Mouse (Mus musculus): ENCODE results near the gene Galnt11. TPM values are rescaled to one million over a fixed set of nuclear protein-coding genes. Genes with fewer than 3 reads are reported as not detected.
A peak's percentile ranks its signal among the peaks of the same experiment; 100 is the strongest.
"Not testable (repeated sequence)": the region's sequence is repeated elsewhere in the genome, so short reads cannot be mapped to it uniquely, and the experiment has no call there.

Gene Galnt11
- polyA plus RNA-seq (2015; fragmentation: Nextera tagmentation; extraction: Ambion mirVana): 10.7 and 14.0 TPM in 2 replicates

GRCm38 (mm10) chr5:25221604-25222003, at the start of gene Galnt11:
Galnt11 (plus strand) TSS chr5:25221904.
- peaks cover 30% of the 10 kb centered on the region for H3K27me3 ChIP-seq
- H3K4me2 ChIP-seq: peak within 1 kb of the TSS; percentile 71
- no peaks in the 10 kb centered on the region for H3K9me3 ChIP-seq (replicated peaks)
- no peaks in the 10 kb centered on the region for H3K36me3 ChIP-seq (replicated peaks)
- H3K27ac ChIP-seq (replicated peaks): peak within 1 kb of the TSS; percentile 61; the same call in 1 of the 2 replicates
- peak within 1 kb of the TSS; percentile 62 for H3K4me3 ChIP-seq (replicated peaks)
- peak within 1 kb of the TSS; percentile 54 for H3K9ac ChIP-seq
- no peak for ATAC-seq (ENCODE audit: insufficient read depth)
- 58% methylated on average over 3 of the region's 3 CpGs for WGBS (ENCODE audit: insufficient replicate concordance)
- 0 out of 2 replicates have a peak, but pooled peaks cover 4% of the 10 kb centered on the region for H3K4me1 ChIP-seq (replicated peaks)

DNA sequence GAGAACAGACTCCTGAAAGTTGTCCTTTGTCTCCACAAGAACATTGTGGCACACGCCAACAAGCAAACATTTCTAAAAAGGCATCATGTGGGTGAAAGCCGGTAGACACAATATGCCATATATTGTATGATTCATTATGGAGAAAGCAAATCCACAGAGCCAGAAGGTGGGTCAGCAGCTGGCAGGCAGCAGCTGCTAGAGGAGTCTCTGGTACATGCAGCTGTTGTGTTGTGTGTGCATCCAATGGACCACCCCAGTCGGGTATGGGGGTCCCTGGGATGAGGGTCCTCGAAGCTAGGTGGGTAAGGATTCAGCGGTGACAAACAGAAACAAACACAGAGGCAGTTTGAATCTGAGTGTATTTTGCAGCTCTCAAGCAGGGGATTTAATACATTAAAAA, 43.8 kb upstream of the Galnt11 start:
- H3K4me3 ChIP-seq (replicated peaks); H3K27me3 ChIP-seq; H3K4me2 ChIP-seq; H3K36me3 ChIP-seq (replicated peaks); H3K4me1 ChIP-seq (replicated peaks); H3K9me3 ChIP-seq (replicated peaks); H3K27ac ChIP-seq (replicated peaks); ATAC-seq (ENCODE audit: insufficient read depth); H3K9ac ChIP-seq: not testable (repeated sequence)
- 68% methylated on average over 5 of the region's 5 CpGs for WGBS (ENCODE audit: insufficient replicate concordance)

DNA sequence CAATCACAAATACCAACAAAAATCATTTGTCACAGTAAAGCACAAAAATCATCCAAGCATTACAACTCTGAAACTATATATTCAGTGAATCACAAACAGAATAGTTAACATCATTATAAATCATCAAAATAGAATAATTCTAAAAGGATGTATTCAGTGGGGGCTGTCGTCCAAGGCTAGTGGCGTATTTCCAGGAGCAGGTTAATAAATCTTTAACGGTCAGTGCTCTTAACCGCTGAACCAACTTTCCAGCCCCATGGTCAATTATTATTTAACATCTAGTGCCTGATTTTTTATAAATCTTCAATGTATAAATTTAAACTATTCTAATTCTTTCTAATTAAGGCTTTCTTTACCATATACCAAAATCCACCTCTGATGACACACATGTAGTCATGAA, 43.2 kb upstream of the Galnt11 start:
- H3K9me3 ChIP-seq (replicated peaks); H3K4me3 ChIP-seq (replicated peaks); H3K4me2 ChIP-seq; ATAC-seq (ENCODE audit: insufficient read depth); H3K4me1 ChIP-seq (replicated peaks); H3K27ac ChIP-seq (replicated peaks); H3K27me3 ChIP-seq; H3K36me3 ChIP-seq (replicated peaks); H3K9ac ChIP-seq: not testable (repeated sequence)
- WGBS (ENCODE audit: insufficient replicate concordance): 87% methylated on average over 4 of the region's 4 CpGs

DNA sequence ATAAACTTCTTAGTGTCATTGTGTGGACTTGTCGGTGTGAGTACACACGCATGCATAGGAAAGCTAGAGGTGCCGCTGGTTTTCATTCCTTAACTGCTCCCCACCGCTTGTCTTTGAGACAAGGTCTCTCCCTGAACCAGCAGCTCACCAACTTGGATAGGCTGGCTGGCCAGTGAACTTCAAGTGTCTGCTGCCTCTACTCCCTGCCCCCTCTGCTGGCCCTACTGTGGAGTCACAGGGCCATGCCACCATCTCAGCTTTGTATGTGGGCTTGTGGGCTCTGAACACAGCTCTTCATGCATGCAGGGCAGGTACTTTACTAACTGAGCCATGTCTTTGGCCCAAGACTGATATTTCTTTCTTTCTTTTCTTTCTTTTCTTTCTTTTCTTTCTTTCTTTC, 42.4 kb upstream of the Galnt11 start:
- Histone ChIP-seq H3K27me3 (no peaks in the 10 kb centered on the region), H3K36me3 (replicated peaks) (no peaks in the 10 kb centered on the region), H3K27ac (replicated peaks) (no peak overlapping the region), H3K4me3 (replicated peaks) (no peak overlapping the region), H3K4me2 (no peak overlapping the region), H3K9me3 (replicated peaks) (no peaks in the 10 kb centered on the region), H3K4me1 (replicated peaks) (no peaks in the 10 kb centered on the region), H3K9ac (no peak overlapping the region)
- 82% methylated on average over 4 of the region's 4 CpGs for WGBS (ENCODE audit: insufficient replicate concordance)
- ATAC-seq (ENCODE audit: insufficient read depth): no peak

DNA sequence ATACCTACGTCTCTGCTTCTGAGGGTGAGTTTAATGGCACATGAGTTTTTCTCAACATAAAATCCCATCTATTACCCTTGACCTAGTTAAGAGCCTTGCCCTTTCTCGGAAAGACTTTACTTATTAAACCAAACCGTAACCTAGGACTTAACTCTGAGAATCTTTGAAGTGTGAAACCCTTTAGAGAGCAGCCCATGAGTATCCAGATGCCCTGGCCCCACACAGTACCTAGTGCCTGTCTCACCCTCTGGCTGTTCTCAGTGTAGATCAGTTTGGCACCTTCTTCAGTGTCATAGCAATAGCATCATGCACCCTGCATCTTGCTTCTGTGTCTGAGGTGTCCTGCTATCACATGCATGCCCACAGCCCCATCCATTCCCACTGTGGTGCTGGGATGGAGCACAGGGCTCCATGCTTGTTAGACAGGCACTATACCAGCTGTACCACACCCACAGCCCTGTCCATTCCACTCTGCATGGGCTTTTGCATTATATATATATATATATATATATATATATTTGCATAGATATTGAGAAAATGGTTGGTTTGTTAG, 41.7 kb upstream of the Galnt11 start:
- Histone ChIP-seq H3K4me3 (replicated peaks) (no peak overlapping the region), H3K27ac (replicated peaks) (no peak overlapping the region), H3K9me3 (replicated peaks) (no peaks in the 10 kb centered on the region), H3K4me2 (no peak overlapping the region), H3K9ac (no peak overlapping the region), H3K27me3 (no peaks in the 10 kb centered on the region), H3K36me3 (replicated peaks) (no peaks in the 10 kb centered on the region), H3K4me1 (replicated peaks) (no peaks in the 10 kb centered on the region)
- 67% methylated on average over 3 of the region's 3 CpGs for WGBS (ENCODE audit: insufficient replicate concordance)
- ATAC-seq (ENCODE audit: insufficient read depth): no peak

DNA sequence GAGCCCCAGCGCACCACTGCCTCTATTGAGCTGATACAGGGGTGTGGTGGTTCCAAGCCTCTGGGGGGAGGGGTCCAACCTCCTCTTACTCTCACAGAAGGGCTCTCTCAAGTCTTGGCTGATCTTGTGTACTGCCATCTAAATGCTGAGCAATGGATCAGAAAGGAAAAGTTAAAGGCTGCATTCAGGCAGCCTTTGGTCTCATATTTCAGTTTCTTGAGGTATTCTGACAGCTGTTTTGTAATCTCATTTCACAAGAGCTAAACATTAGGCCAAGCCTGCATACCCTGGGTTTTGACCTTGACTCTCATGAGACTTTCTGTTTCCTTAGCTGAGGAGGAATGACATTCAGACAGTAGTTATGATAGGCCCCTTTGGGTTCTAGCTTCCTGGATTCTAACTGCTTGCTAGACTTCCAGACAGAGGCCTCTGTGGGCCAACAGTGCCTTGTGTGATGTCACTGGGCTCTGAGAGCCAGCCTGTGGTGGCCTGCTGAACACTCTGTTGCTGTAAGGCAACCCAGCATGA, 40.6 kb upstream of the Galnt11 start, which contains the start of gene Galntl5:
Gene Galntl5, plus strand, starts transcription at position 457 of the 528 bp plus-strand sequence.
- 63% methylated on average over 1 of the region's 1 CpGs for WGBS (ENCODE audit: insufficient replicate concordance)
- Histone ChIP-seq H3K27ac (replicated peaks) (no peak within 1 kb of the TSS), H3K36me3 (replicated peaks) (no peaks in the 10 kb centered on the region), H3K9ac (no peak within 1 kb of the TSS), H3K4me2 (no peak within 1 kb of the TSS), H3K4me3 (replicated peaks) (no peak within 1 kb of the TSS), H3K4me1 (replicated peaks) (no peaks in the 10 kb centered on the region), H3K27me3 (no peaks in the 10 kb centered on the region), H3K9me3 (replicated peaks) (no peaks in the 10 kb centered on the region)
- no peak for ATAC-seq (ENCODE audit: insufficient read depth)

DNA sequence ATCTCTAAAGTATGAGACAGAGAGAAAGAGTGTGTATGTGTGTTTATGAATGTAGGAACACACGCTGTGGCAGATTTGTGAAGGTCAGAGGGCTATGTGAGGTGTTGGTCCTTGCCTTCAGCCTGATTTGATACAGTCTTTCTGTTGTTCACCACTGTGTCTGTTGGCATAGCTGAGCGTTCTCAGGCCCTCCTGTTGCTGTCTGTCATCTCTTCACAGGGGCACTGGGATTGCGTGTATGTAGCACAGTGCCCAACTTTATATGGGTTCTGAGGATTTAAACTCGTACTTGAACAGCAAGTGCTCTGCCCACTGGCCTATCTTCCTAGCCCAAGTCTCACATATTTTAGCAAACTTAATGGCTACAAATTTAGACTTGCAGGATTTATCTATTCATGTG, 38.1 kb upstream of the Galnt11 start:
- no peaks in the 10 kb centered on the region for H3K36me3 ChIP-seq (replicated peaks)
- H3K9me3 ChIP-seq (replicated peaks): no peaks in the 10 kb centered on the region
- H3K27me3 ChIP-seq: no peaks in the 10 kb centered on the region
- no peak overlapping the region for H3K27ac ChIP-seq (replicated peaks)
- no peak overlapping the region for H3K4me2 ChIP-seq
- no peak overlapping the region for H3K9ac ChIP-seq
- no peak overlapping the region for H3K4me3 ChIP-seq (replicated peaks)
- WGBS (ENCODE audit: insufficient replicate concordance): 71% methylated on average over 4 of the region's 4 CpGs
- no peak for ATAC-seq (ENCODE audit: insufficient read depth)
- H3K4me1 ChIP-seq (replicated peaks): no peaks in the 10 kb centered on the region

DNA sequence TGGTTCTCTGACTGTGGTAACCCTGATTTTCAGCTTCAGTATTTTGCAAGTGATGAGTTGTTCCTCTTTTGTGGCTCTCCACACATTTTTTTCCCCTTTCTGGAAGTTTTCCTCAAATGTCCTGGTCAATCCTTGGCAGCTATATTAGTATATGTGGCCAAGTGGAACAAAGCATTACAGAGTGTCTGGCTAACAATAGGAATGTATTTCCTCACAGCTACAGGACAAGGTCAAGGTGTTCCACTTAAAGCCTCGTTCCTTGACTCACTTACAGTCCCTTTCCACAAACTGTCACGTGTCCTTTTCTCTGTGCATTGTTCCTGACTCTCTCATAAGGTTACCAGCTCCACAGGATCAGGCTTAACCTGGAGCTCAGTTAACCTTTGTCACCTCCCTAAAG, 37.1 kb upstream of the Galnt11 start:
- no peak overlapping the region for H3K27ac ChIP-seq (replicated peaks)
- ATAC-seq (ENCODE audit: insufficient read depth): no peak
- no peaks in the 10 kb centered on the region for H3K9me3 ChIP-seq (replicated peaks)
- no peaks in the 10 kb centered on the region for H3K27me3 ChIP-seq
- H3K4me1 ChIP-seq (replicated peaks): no peaks in the 10 kb centered on the region
- no peak overlapping the region for H3K4me3 ChIP-seq (replicated peaks)
- WGBS (ENCODE audit: insufficient replicate concordance): 38% methylated on average over 2 of the region's 2 CpGs
- no peak overlapping the region for H3K4me2 ChIP-seq
- no peaks in the 10 kb centered on the region for H3K36me3 ChIP-seq (replicated peaks)
- H3K9ac ChIP-seq: no peak overlapping the region

DNA sequence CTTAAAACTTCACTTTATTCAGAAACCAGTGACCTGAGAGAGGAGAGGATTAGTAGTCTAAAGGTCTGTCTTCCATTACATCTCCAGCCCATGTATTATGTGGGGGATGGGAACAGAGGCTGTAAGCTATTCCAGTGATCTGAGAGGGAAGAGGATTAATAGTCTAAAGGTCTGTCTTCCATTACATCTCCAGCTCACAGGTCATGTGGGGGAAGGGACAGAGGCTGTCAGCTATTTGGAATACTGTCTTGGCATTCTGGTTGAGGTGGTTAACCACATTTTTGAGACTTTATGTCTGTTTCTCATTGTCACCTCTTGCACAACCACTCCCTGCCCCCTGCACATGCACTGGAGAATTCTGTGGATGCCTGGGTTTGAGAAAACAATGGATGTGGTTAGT, 34.0 kb upstream of the Galnt11 start:
- ATAC-seq (ENCODE audit: insufficient read depth): no peak
- Histone ChIP-seq H3K4me3 (replicated peaks) (no peak overlapping the region), H3K4me1 (replicated peaks) (no peaks in the 10 kb centered on the region), H3K4me2 (no peak overlapping the region), H3K36me3 (replicated peaks) (no peaks in the 10 kb centered on the region), H3K27me3 (no peaks in the 10 kb centered on the region), H3K27ac (replicated peaks) (no peak overlapping the region), H3K9ac (no peak overlapping the region), H3K9me3 (replicated peaks) (no peaks in the 10 kb centered on the region)

DNA sequence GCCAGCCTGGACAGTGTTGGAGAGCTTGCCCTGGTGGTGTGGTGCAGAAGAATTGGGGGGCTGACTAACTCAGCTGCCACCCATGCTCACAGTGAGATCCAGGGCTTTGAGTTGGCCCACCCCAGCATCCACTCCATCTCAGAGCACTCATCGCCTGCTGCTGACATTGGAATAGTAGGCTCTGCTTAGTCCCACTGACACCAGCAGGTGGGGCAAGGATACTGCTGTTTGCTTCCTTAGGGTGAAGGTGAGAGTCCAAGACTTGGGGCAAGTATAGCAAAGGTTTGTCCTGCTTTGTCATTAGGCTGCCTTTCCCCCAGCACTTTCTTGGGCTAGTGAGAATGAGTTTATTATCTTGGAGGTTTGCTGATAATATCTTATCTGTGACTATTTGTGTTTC, 32.9 kb upstream of the Galnt11 start:
- Histone ChIP-seq H3K4me2 (no peak overlapping the region), H3K27me3 (no peaks in the 10 kb centered on the region), H3K4me1 (replicated peaks) (no peaks in the 10 kb centered on the region), H3K4me3 (replicated peaks) (no peak overlapping the region), H3K9me3 (replicated peaks) (no peaks in the 10 kb centered on the region), H3K9ac (no peak overlapping the region), H3K36me3 (replicated peaks) (no peaks in the 10 kb centered on the region), H3K27ac (replicated peaks) (no peak overlapping the region)
- 41% methylated on average over 1 of the region's 1 CpGs for WGBS (ENCODE audit: insufficient replicate concordance)
- ATAC-seq (ENCODE audit: insufficient read depth): no peak

DNA sequence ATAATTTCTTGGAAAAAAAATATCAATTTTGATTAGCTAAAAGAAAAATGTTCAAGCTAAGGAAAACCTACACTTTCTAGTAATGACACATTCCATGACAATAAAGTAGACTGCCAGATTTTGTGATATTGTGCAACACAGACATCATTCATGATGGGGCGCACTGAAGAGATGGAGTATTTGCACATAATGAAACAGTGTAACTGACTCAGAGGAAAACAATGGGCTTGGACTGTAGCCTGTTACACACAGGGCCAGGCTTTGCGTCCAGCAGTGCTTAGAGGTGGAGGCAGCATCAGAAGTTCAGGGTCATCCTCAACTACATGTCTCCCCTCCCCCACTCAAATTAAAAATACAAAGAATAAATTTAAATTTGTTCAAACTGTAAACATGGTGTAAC, 31.2 kb upstream of the Galnt11 start:
- 64% methylated on average over 2 of the region's 2 CpGs for WGBS (ENCODE audit: insufficient replicate concordance)
- H3K27ac ChIP-seq (replicated peaks): no peak overlapping the region
- no peak overlapping the region for H3K9ac ChIP-seq
- H3K4me2 ChIP-seq: no peak overlapping the region
- no peaks in the 10 kb centered on the region for H3K36me3 ChIP-seq (replicated peaks)
- H3K9me3 ChIP-seq (replicated peaks): no peaks in the 10 kb centered on the region
- H3K4me3 ChIP-seq (replicated peaks): no peak overlapping the region
- no peaks in the 10 kb centered on the region for H3K27me3 ChIP-seq
- no peaks in the 10 kb centered on the region for H3K4me1 ChIP-seq (replicated peaks)
- ATAC-seq (ENCODE audit: insufficient read depth): no peak

- Histone ChIP-seq H3K27me3 (no peaks in the 10 kb centered on the region), H3K9me3 (replicated peaks) (no peaks in the 10 kb centered on the region), H3K4me3 (replicated peaks) (no peak overlapping the region), H3K4me1 (replicated peaks) (no peaks in the 10 kb centered on the region), H3K36me3 (replicated peaks) (no peaks in the 10 kb centered on the region), H3K9ac (no peak overlapping the region), H3K27ac (replicated peaks) (no peak overlapping the region), H3K4me2 (no peak overlapping the region)
- WGBS (ENCODE audit: insufficient replicate concordance): 44% methylated on average over 1 of the region's 1 CpGs
- no peak for ATAC-seq (ENCODE audit: insufficient read depth)
These were observed 9.8 kb upstream of the Galnt11 start for GRCm38 (mm10) chr5:25211872-25212271.
